Comparison of ENCODE assay signal across 28 mouse cellular contexts in the genomic region with DNA sequence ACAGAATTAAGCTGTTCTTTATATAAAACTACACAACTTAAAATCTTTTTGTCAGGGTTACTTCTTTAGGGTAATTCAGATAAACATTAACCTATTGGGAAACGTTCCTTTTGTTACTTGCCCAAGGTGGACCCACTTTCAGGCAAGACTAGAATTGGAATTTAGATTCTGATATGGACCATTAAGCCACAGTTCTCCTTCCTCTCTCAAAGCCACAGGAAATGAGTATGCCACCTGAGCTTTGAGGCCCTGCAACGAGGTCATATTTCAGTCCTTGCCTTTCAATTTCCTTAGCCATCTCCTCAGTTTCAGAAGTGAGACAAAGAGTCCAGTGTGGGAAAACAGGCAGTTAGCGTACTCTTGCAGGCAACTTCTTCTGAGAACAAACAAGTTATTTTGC.
DNase-seq lines count a peak whose midpoint lies in the region; ATAC-seq and TF ChIP-seq lines count a peak whose summit lies in the region.
"Had no signal": no experiment of that assay in that cellular context is flagged by ENCODE, and none has a peak within 500 bp of the region (broad histone marks: within the 10 kb centered on the region; RNA-seq: fewer than 3 reads in every experiment).

No protein-coding gene starts in this region.

- ATAC-seq in kidney, embryonic 16.5 days (ENCODE audit: low FRiP score, low TSS enrichment): peak; percentile 94
- no peak for ATAC-seq in liver, postnatal 0 days
- ATAC-seq: activated CD4-positive, CD25-positive, alpha-beta regulatory T cell, adult 4 months; forebrain, embryonic 16.5 days; inflammation-experienced regulatory T-cells, adult 6 months; lung, postnatal 0 days; midbrain, embryonic 13.5 days had no signal

- no peak overlapping the region for H3K4me3 ChIP-seq in kidney, embryonic 16.5 days (ENCODE audit: low read length)
- H3K4me3 ChIP-seq in liver, postnatal 0 days (ENCODE audit: low read depth, low read length): no peak overlapping the region
- H3K4me3 ChIP-seq: embryonic facial prominence, embryonic 13.5 days; erythroblast, embryonic 14.5 days; heart, adult 2 months; heart, embryonic 13.5 days; limb, embryonic 13.5 days; megakaryocyte, embryonic 14.5 days; midbrain, embryonic 13.5 days; neural tube, embryonic 13.5 days had no signal

- no peaks in the 10 kb centered on the region for H3K4me1 ChIP-seq in kidney, embryonic 16.5 days (ENCODE audit: insufficient read depth, low read length)
- no peaks in the 10 kb centered on the region for H3K4me1 ChIP-seq in liver, postnatal 0 days (ENCODE audit: insufficient read depth)
- H3K4me1 ChIP-seq: embryonic facial prominence, embryonic 13.5 days; heart, embryonic 13.5 days; limb, embryonic 13.5 days; megakaryocyte, embryonic 14.5 days; midbrain, embryonic 13.5 days; neural tube, embryonic 13.5 days had no signal

- 29% methylated on average over 3 of the region's 3 CpGs for WGBS in kidney, embryonic 16.5 days
- WGBS in liver, postnatal 0 days (ENCODE audit: insufficient replicate concordance): 38% methylated on average over 3 of the region's 3 CpGs

- DNase-seq in kidney, adult 9 months: no peak
- peak; percentile 29 for DNase-seq in embryo, embryonic 11 days
- peak; percentile 72 for DNase-seq in hindlimb bud, embryonic 11.5 days (ENCODE audit: extremely low spot score, low read depth, low spot score)
- no peak for DNase-seq in cerebellum, postnatal 14 days
- no peak for DNase-seq in right cerebral cortex, postnatal 4 days
- DNase-seq in liver, postnatal 0 days: no peak
- DNase-seq: adrenal gland, adult 8-10 months; B cell, adult 2 months; cerebellum, adult 9-10 months; heart, adult 2 months; heart, postnatal 10 days; kidney, adult 2 months; layer of hippocampus, postnatal 36 days; lung, postnatal 4 days had no signal

- H3K9me3 ChIP-seq in kidney, embryonic 16.5 days (ENCODE audit: low read length): no peaks in the 10 kb centered on the region
- no peaks in the 10 kb centered on the region for H3K9me3 ChIP-seq in liver, postnatal 0 days (ENCODE audit: low read length)
- H3K9me3 ChIP-seq: embryonic facial prominence, embryonic 13.5 days; heart, embryonic 13.5 days; limb, embryonic 13.5 days; megakaryocyte, embryonic 14.5 days; midbrain, embryonic 13.5 days; neural tube, embryonic 13.5 days had no signal

- no peaks in the 10 kb centered on the region for H3K27me3 ChIP-seq in kidney, embryonic 16.5 days (ENCODE audit: insufficient read depth, low read length)
- no peaks in the 10 kb centered on the region for H3K27me3 ChIP-seq in liver, postnatal 0 days (ENCODE audit: insufficient read depth, low read length)
- H3K27me3 ChIP-seq: embryonic facial prominence, embryonic 13.5 days; heart, embryonic 13.5 days; limb, embryonic 13.5 days; megakaryocyte, embryonic 14.5 days; midbrain, embryonic 13.5 days; neural tube, embryonic 13.5 days had no signal

- TF ChIP-seq CTCF in liver, postnatal 0 days (IDR thresholded peaks at IDR 0.05; ENCODE audit: low read depth): no peak

- no peak for TF ChIP-seq EP300 in liver, postnatal 0 days (IDR thresholded peaks at IDR 0.05; ENCODE audit: low read depth)

- no peak overlapping the region for H3K27ac ChIP-seq in kidney, embryonic 16.5 days (ENCODE audit: low read length)
- no peak overlapping the region for H3K27ac ChIP-seq in liver, postnatal 0 days (ENCODE audit: low read depth)
- H3K27ac ChIP-seq: embryonic facial prominence, embryonic 13.5 days; heart, adult 2 months; heart, embryonic 13.5 days; hindbrain, embryonic 14.5 days; limb, embryonic 13.5 days; midbrain, embryonic 13.5 days; neural tube, embryonic 13.5 days had no signal

- no peaks in the 10 kb centered on the region for H3K36me3 ChIP-seq in kidney, embryonic 16.5 days (ENCODE audit: insufficient read depth, low read length)
- no peaks in the 10 kb centered on the region for H3K36me3 ChIP-seq in liver, postnatal 0 days (replicated peaks; ENCODE audit: insufficient read depth, low read length)
- H3K36me3 ChIP-seq: embryonic facial prominence, embryonic 13.5 days; heart, embryonic 13.5 days; limb, embryonic 13.5 days; midbrain, embryonic 13.5 days; neural tube, embryonic 13.5 days had no signal

- no peak overlapping the region for H3K4me2 ChIP-seq in kidney, embryonic 16.5 days (replicated peaks; ENCODE audit: low read depth, low read length)
- H3K4me2 ChIP-seq in liver, postnatal 0 days (ENCODE audit: low read depth, low read length): no peak overlapping the region
- H3K4me2 ChIP-seq: embryonic facial prominence, embryonic 13.5 days; heart, embryonic 13.5 days; hindbrain, embryonic 14.5 days; limb, embryonic 13.5 days; liver, embryonic 11.5 days; midbrain, embryonic 13.5 days; neural tube, embryonic 13.5 days had no signal

- H3K9ac ChIP-seq in kidney, embryonic 16.5 days (replicated peaks; ENCODE audit: low read length): no peak overlapping the region
- H3K9ac ChIP-seq in liver, postnatal 0 days (replicated peaks): no peak overlapping the region
- H3K9ac ChIP-seq: embryonic facial prominence, embryonic 13.5 days; heart, embryonic 13.5 days; hindbrain, embryonic 14.5 days; limb, embryonic 13.5 days; midbrain, embryonic 13.5 days; neural tube, embryonic 13.5 days had no signal

Comparison
In these comparisons a context has a peak if more than half of its experiments do, and no peak if none do; other contexts are left out.
1. DNase-seq: peak in embryo, embryonic 11 days (single experiment) and hindlimb bud, embryonic 11.5 days (single experiment); none in kidney, adult 9 months (single experiment), cerebellum, postnatal 14 days (0 of 2), right cerebral cortex, postnatal 4 days (single experiment) and liver, postnatal 0 days (single experiment).